Mouse (Mus musculus): ENCODE measurements at regions not wholly inside any gene's neighbourhood (a gene's known extent, or its start where the extent isn't known, plus 50 kb on each side); places are given as distances from the start of the nearest gene placed in this dataset.

- H3K4me2 ChIP-seq (ENCODE audit: insufficient read depth, low read depth, poor library complexity, severe bottlenecking): peak overlapping the region; percentile 56
- dilution Hi-C loops (cut with MboI; ENCODE audit: extremely low pct_ligation_motif_present, extremely low pct_unique_long_range_greater_than_20kb, low sequenced_read_pairs) (no loop called here), in situ Hi-C loops (cut with MboI; ENCODE audit: low pct_ligation_motif_present, low pct_unique_long_range_greater_than_20kb, low sequenced_read_pairs) (loop anchor here (5.0 to 25.0 kb wide), 2 partner anchors 34 to 801 kb away; no protein-coding TSS in a partner anchor)
Measured at GRCm38 (mm10) chr12:15585845-15586244, 230.9 kb downstream of the Trib2 start.

GRCm38 (mm10) chr12:15584721-15585120, 232.0 kb downstream of the Trib2 start:
- no peaks in the 10 kb centered on the region for H3K27me3 ChIP-seq (replicated peaks)
- no peak overlapping the region for H3K27ac ChIP-seq (ENCODE audit: insufficient read depth, low read depth)
- TF ChIP-seq UBTF (IDR thresholded peaks at IDR 0.05; ENCODE audit: low read depth, low read length): no peak
- in situ Hi-C loops (cut with MboI; ENCODE audit: low pct_ligation_motif_present, low pct_unique_long_range_greater_than_20kb, low sequenced_read_pairs) (loop anchor here (5.0 to 25.0 kb wide), 2 partner anchors 32 to 803 kb away; no protein-coding TSS in a partner anchor), dilution Hi-C loops (cut with MboI; ENCODE audit: extremely low pct_ligation_motif_present, extremely low pct_unique_long_range_greater_than_20kb, low sequenced_read_pairs) (no loop called here)
- H3K4me3 ChIP-seq (replicated peaks in 1 of 3; ENCODE audit: low read depth in 2 of 3, low read length in 2 of 3, poor library complexity in 1 of 3): no peak overlapping the region
- peaks cover 16 to 87% of the 10 kb centered on the region in 2 experiments; a peak in 3 of 4 replicates for H3K4me1 ChIP-seq (ENCODE audit: control insufficient read depth in 1 of 2, insufficient read depth in 2 of 2)
- DNase-seq (ENCODE audit: extremely low read depth): no peak
- H3K4me2 ChIP-seq (ENCODE audit: insufficient read depth, low read depth, poor library complexity, severe bottlenecking): no peak overlapping the region; the same call in 1 of the 2 replicates
- peaks cover 0 to 23% of the 10 kb centered on the region in 2 experiments for H3K36me3 ChIP-seq (replicated peaks in 1 of 2; ENCODE audit: control insufficient read depth in 1 of 2, insufficient read depth in 1 of 2, low read length in 1 of 2)
- H3K9ac ChIP-seq (ENCODE audit: insufficient read depth, low read depth): no peak overlapping the region
- no peaks in the 10 kb centered on the region for H3K9me3 ChIP-seq (replicated peaks; ENCODE audit: low read length)
- peaks cover 7% of the 10 kb centered on the region; the same call in 1 of the 2 replicates for H3K79me2 ChIP-seq (replicated peaks; ENCODE audit: control insufficient read depth, extremely low read depth, insufficient read depth, poor library complexity, severe bottlenecking)

More at GRCm38 (mm10) chr12:15585845-15586244, 230.9 kb downstream of the Trib2 start:
- Histone ChIP-seq H3K36me3 (replicated peaks in 1 of 2; ENCODE audit: control insufficient read depth in 1 of 2, insufficient read depth in 1 of 2, low read length in 1 of 2) (peaks cover 0 to 21% of the 10 kb centered on the region in 2 experiments), H3K27ac (ENCODE audit: insufficient read depth, low read depth) (peak overlapping the region; percentile 56), H3K9ac (ENCODE audit: insufficient read depth, low read depth) (no peak overlapping the region), H3K79me2 (replicated peaks; ENCODE audit: control insufficient read depth, extremely low read depth, insufficient read depth, poor library complexity, severe bottlenecking) (peaks cover 7% of the 10 kb centered on the region; the same call in 1 of the 2 replicates), H3K27me3 (replicated peaks) (no peaks in the 10 kb centered on the region), H3K4me3 (replicated peaks in 1 of 3; ENCODE audit: low read depth in 2 of 3, low read length in 2 of 3, poor library complexity in 1 of 3) (peak overlapping the region in 1 of 3 experiments; percentile 17), H3K4me1 (ENCODE audit: control insufficient read depth in 1 of 2, insufficient read depth in 2 of 2) (peaks cover 16 to 88% of the 10 kb centered on the region in 2 experiments; a peak in 3 of 4 replicates), H3K9me3 (replicated peaks; ENCODE audit: low read length) (no peaks in the 10 kb centered on the region)
- no peak for TF ChIP-seq JUN (IDR thresholded peaks at IDR 0.05; ENCODE audit: insufficient read depth, low read depth, low read length)
- no peak for TF ChIP-seq IRF4 (IDR thresholded peaks at IDR 0.05; ENCODE audit: low read depth, low read length)
- no peak for TF ChIP-seq MEF2A (IDR thresholded peaks at IDR 0.05; ENCODE audit: borderline replicate concordance, low read depth, low read length)
- no peak for TF ChIP-seq SMC3 (IDR thresholded peaks at IDR 0.05; ENCODE audit: low read depth, low read length)
- no peak for TF ChIP-seq ZNF384 (IDR thresholded peaks at IDR 0.05; ENCODE audit: low read depth, low read length)
- TF ChIP-seq BHLHE40 (IDR thresholded peaks at IDR 0.05; ENCODE audit: low read depth, low read length): peak; percentile 79
- no peak for TF ChIP-seq USF2 (conservative IDR thresholded peaks at IDR 0.05; ENCODE audit: low read depth, low read length)
- no peak for TF ChIP-seq ZC3H11A (IDR thresholded peaks at IDR 0.05; ENCODE audit: low read depth, low read length)
- TF ChIP-seq RCOR1 (conservative IDR thresholded peaks at IDR 0.05; ENCODE audit: low read depth, low read length): no peak
- TF ChIP-seq NRF1 (IDR thresholded peaks at IDR 0.05; ENCODE audit: low read depth, low read length): no peak
- TF ChIP-seq HCFC1 (IDR thresholded peaks at IDR 0.05; ENCODE audit: low read depth, low read length): no peak
- TF ChIP-seq MYC (IDR thresholded peaks at IDR 0.05; ENCODE audit: low read depth, low read length): no peak
- peak; percentile 59 for TF ChIP-seq ETS1 (conservative IDR thresholded peaks at IDR 0.05; ENCODE audit: low read depth, low read length)
- TF ChIP-seq RAD21 (IDR thresholded peaks at IDR 0.05; ENCODE audit: low read depth, low read length): no peak
- DNase-seq (ENCODE audit: extremely low read depth): peak; percentile 51
